Mouse (Mus musculus) neural tube, embryonic 11.5 days (tissue): ENCODE results near the gene Tnfsf14. TPM values are rescaled to one million over a fixed set of nuclear protein-coding genes. Genes with fewer than 3 reads are reported as not detected.
A peak's percentile ranks its signal among the peaks of the same experiment; 100 is the strongest.

Experiments
- ATAC-seq: fragments of 200-750 bp; cut with Nextera tagmentation; 2 replicates; pipeline ENCODE4 v1.8.0; 2017; ENCODE audit warnings: moderate number of reproducible peaks, mild to moderate bottlenecking, moderate TSS enrichment, moderate library complexity; ENCODE audit not compliant: insufficient read depth, low FRiP score, low TSS enrichment
- DNase-seq: peaks from one replicate; pipeline ENCODE4 v3.0.0-alpha.2; 2015; ENCODE audit warnings: low spot score
- H3K27ac ChIP-seq: fragments of 300-500 bp; sonication (generic); 2 replicates; pipeline ENCODE4 v1.5.1; 2014; ENCODE audit warnings: low read depth, mild to moderate bottlenecking, low read length
- H3K27me3 ChIP-seq: fragments of 300-500 bp; sonication (generic); 2 replicates; pipeline ENCODE4 v1.6.1; 2014; ENCODE audit warnings: mild to moderate bottlenecking, low read length, mixed read lengths; ENCODE audit not compliant: control insufficient read depth, insufficient read depth
- H3K36me3 ChIP-seq: fragments of 300-500 bp; sonication (generic); 2 replicates; pipeline ENCODE4 v1.6.1; 2014; ENCODE audit warnings: mild to moderate bottlenecking, low read length, moderate library complexity, mixed read lengths; ENCODE audit not compliant: control insufficient read depth, insufficient read depth
- H3K4me1 ChIP-seq: fragments of 300-500 bp; sonication (generic); 2 replicates; pipeline ENCODE4 v1.6.1; 2014; ENCODE audit warnings: low read length, mixed read lengths; ENCODE audit not compliant: control insufficient read depth, insufficient read depth
- H3K4me2 ChIP-seq: fragments of 300-500 bp; sonication (generic); 2 replicates; pipeline ENCODE4 v1.6.1; 2014; ENCODE audit warnings: low read depth, mild to moderate bottlenecking, moderate library complexity
- H3K4me3 ChIP-seq: fragments of 300-500 bp; sonication (generic); 2 replicates; pipeline ENCODE4 v1.5.1; 2014; ENCODE audit warnings: low read depth, low read length
- H3K9ac ChIP-seq: fragments of 300-500 bp; sonication (generic); 2 replicates; pipeline ENCODE4 v1.6.1; 2014; ENCODE audit warnings: mild to moderate bottlenecking, low read length
- H3K9me3 ChIP-seq: fragments of 300-500 bp; sonication (generic); 2 replicates; pipeline ENCODE4 v1.6.1; 2016; ENCODE audit warnings: low read length; ENCODE audit not compliant: control insufficient read depth
- WGBS: fragments of 180-500 bp; shearing (Covaris S2); extraction: QIAGEN DNeasy Blood & Tissue Kit; methylation state at CpG from one replicate; pipeline ENCODE4 v1.1.7; 2014; 5-methylcytosine and 5-hydroxymethylcytosine counted together
- polyA plus RNA-seq: library from polyadenylated mRNA; unstranded; fragments of >200 nt; fragmentation: Nextera tagmentation; extraction: Ambion mirVana; gene quantifications from 2 replicates; pipeline ENCODE4 v1.2.1, GENCODE M21; 2014

Tnfsf14 gene
- polyA plus RNA-seq, 1 experiment from 2014 or later: 0.28 TPM

- no peaks in the 10 kb centered on the region for H3K27me3 ChIP-seq
- H3K4me1 ChIP-seq: no peaks in the 10 kb centered on the region
- H3K9ac ChIP-seq: no peak overlapping the region
- 13% methylated on average over 10 of the region's 11 CpGs for WGBS
- no peaks in the 10 kb centered on the region for H3K36me3 ChIP-seq
- DNase-seq (peak; percentile 89), ATAC-seq (peak; percentile 68)
- no peak overlapping the region for H3K4me2 ChIP-seq
- H3K4me3 ChIP-seq: no peak overlapping the region
- no peak overlapping the region for H3K27ac ChIP-seq
- no peaks in the 10 kb centered on the region for H3K9me3 ChIP-seq
These were observed 26.9 kb downstream of the Tnfsf14 start for GRCm38 (mm10) chr17:57166800-57167791.

GRCm38 (mm10) chr17:57153787-57154186, 40.2 kb downstream of the Tnfsf14 start:
- ATAC-seq (no peak), DNase-seq (no peak)
- Histone ChIP-seq H3K27ac (no peak overlapping the region), H3K4me1 (no peaks in the 10 kb centered on the region), H3K27me3 (peaks cover 6% of the 10 kb centered on the region), H3K36me3 (no peaks in the 10 kb centered on the region), H3K4me2 (no peak overlapping the region), H3K4me3 (no peak overlapping the region), H3K9me3 (no peaks in the 10 kb centered on the region), H3K9ac (no peak overlapping the region)
- 88% methylated on average over 4 of the region's 4 CpGs for WGBS

- H3K4me2 ChIP-seq: no peak overlapping the region
- no peaks in the 10 kb centered on the region for H3K36me3 ChIP-seq
- no peak overlapping the region for H3K9ac ChIP-seq
- no peaks in the 10 kb centered on the region for H3K4me1 ChIP-seq
- ATAC-seq (no peak), DNase-seq (no peak)
- H3K27ac ChIP-seq: no peak overlapping the region
- no peak overlapping the region for H3K4me3 ChIP-seq
- peaks cover 13% of the 10 kb centered on the region for H3K27me3 ChIP-seq
- no peaks in the 10 kb centered on the region for H3K9me3 ChIP-seq
- 80% methylated on average over 6 of the region's 6 CpGs for WGBS
These were observed 41.0 kb downstream of the Tnfsf14 start for GRCm38 (mm10) chr17:57153006-57153405.

GRCm38 (mm10) chr17:57148994-57149803, 44.8 kb downstream of the Tnfsf14 start, which contains the start of gene Cd70:
Gene Cd70 (minus strand): TSS chr17:57149777.
- peak within 1 kb of the TSS; percentile 28 for H3K4me3 ChIP-seq
- ATAC-seq: peak; percentile 27; the same call in 1 of the 2 replicates
- H3K27ac ChIP-seq: no peak within 1 kb of the TSS
- H3K36me3 ChIP-seq: no peaks in the 10 kb centered on the region
- peak within 1 kb of the TSS; percentile 48 for H3K9ac ChIP-seq
- H3K27me3 ChIP-seq: peaks cover 19% of the 10 kb centered on the region
- peak; percentile 41 for DNase-seq
- 3% methylated on average over 38 of the region's 39 CpGs for WGBS
- H3K4me1 ChIP-seq: no peaks in the 10 kb centered on the region
- H3K4me2 ChIP-seq: peak within 1 kb of the TSS; percentile 61
- H3K9me3 ChIP-seq: no peaks in the 10 kb centered on the region

GRCm38 (mm10) chr17:57148343-57148742, 45.6 kb downstream of the Tnfsf14 start:
- H3K4me1 ChIP-seq: no peaks in the 10 kb centered on the region

GRCm38 (mm10) chr17:57145115-57145514, 48.9 kb downstream of the Tnfsf14 start:
- DNase-seq (no peak), ATAC-seq (no peak)
- no peaks in the 10 kb centered on the region for H3K9me3 ChIP-seq
- no peak overlapping the region for H3K4me2 ChIP-seq
- no peaks in the 10 kb centered on the region for H3K4me1 ChIP-seq
- H3K4me3 ChIP-seq: no peak overlapping the region
- H3K9ac ChIP-seq: no peak overlapping the region
- no peak overlapping the region for H3K27ac ChIP-seq
- H3K36me3 ChIP-seq: no peaks in the 10 kb centered on the region
- WGBS: 81% methylated on average over 1 of the region's 1 CpGs
- peaks cover 19% of the 10 kb centered on the region for H3K27me3 ChIP-seq

More at GRCm38 (mm10) chr17:57148343-57148742, 45.6 kb downstream of the Tnfsf14 start:
- no peaks in the 10 kb centered on the region for H3K9me3 ChIP-seq
- no peak overlapping the region for H3K4me2 ChIP-seq
- H3K36me3 ChIP-seq: no peaks in the 10 kb centered on the region
- 71% methylated on average over 4 of the region's 4 CpGs for WGBS
- no peak overlapping the region for H3K4me3 ChIP-seq
- no peak overlapping the region for H3K27ac ChIP-seq
- H3K9ac ChIP-seq: no peak overlapping the region
- peaks cover 19% of the 10 kb centered on the region for H3K27me3 ChIP-seq
- no peak for ATAC-seq
- DNase-seq: no peak

- DNase-seq (no peak), ATAC-seq (no peak)
- Histone ChIP-seq H3K27ac (no peak overlapping the region), H3K9me3 (no peaks in the 10 kb centered on the region), H3K36me3 (no peaks in the 10 kb centered on the region), H3K9ac (no peak overlapping the region), H3K4me2 (no peak overlapping the region), H3K4me1 (no peaks in the 10 kb centered on the region), H3K27me3 (peaks cover 12% of the 10 kb centered on the region), H3K4me3 (no peak overlapping the region)
- 88% methylated on average over 3 of the region's 3 CpGs for WGBS
These were observed 50.3 kb downstream of the Tnfsf14 start for GRCm38 (mm10) chr17:57143704-57144103.

- ATAC-seq: no peak
- Histone ChIP-seq H3K4me1 (no peaks in the 10 kb centered on the region), H3K9ac (no peak overlapping the region), H3K9me3 (no peaks in the 10 kb centered on the region), H3K4me2 (no peak overlapping the region), H3K4me3 (no peak overlapping the region), H3K27me3 (no peaks in the 10 kb centered on the region), H3K27ac (no peak overlapping the region), H3K36me3 (no peaks in the 10 kb centered on the region)
- 84% methylated on average over 3 of the region's 3 CpGs for WGBS
- no peak for DNase-seq
These were observed 54.3 kb downstream of the Tnfsf14 start for GRCm38 (mm10) chr17:57139708-57140107.
